Mouse (Mus musculus) CH12.LX (cell line): ENCODE results near the gene Hils1. TPM values are rescaled to one million over a fixed set of nuclear protein-coding genes. Genes with fewer than 3 reads are reported as not detected.

Source experiments
- DNase-seq: peaks from one replicate; pipeline ENCODE4 v3.0.0-alpha.2; 2013; ENCODE audit errors: extremely low read depth
- H3K27ac ChIP-seq: 2 replicates; pipeline ENCODE4 v1.5.1; 2012; ENCODE audit warnings: low read depth, mild to moderate bottlenecking, control low read depth, moderate library complexity; ENCODE audit not compliant: insufficient read depth
- H3K27me3 ChIP-seq: replicated peaks from 2 replicates; pipeline ENCODE3; 2012; ENCODE audit warnings: inconsistent platforms
- H3K36me3 ChIP-seq, 2 experiments: replicated peaks in 1 of 2; 2 replicates each; pipeline versions ENCODE3 to v1.6.1; 2012; ENCODE audit warnings: inconsistent platforms in 1 of 2, low read length in 1 of 2, mild to moderate bottlenecking in 1 of 2, mixed read lengths in 1 of 2, moderate library complexity in 1 of 2; ENCODE audit not compliant: control insufficient read depth in 1 of 2, insufficient read depth in 1 of 2
- H3K4me1 ChIP-seq, 2 experiments: 2 replicates each; pipeline ENCODE4 v1.6.1; 2012; ENCODE audit warnings: inconsistent platforms in 1 of 2, moderate library complexity in 1 of 2; ENCODE audit not compliant: insufficient read depth in 2 of 2, control insufficient read depth in 1 of 2
- H3K4me2 ChIP-seq: 2 replicates; pipeline ENCODE4 v1.6.1; 2012; ENCODE audit warnings: low read depth, mild to moderate bottlenecking, control low read depth; ENCODE audit not compliant: poor library complexity, insufficient read depth, severe bottlenecking
- H3K4me3 ChIP-seq, 3 experiments: fragments of 150-350 bp in 1 of 3; sonication (generic) in 1 of 3; replicated peaks in 1 of 3; 2 replicates each; pipeline versions ENCODE3 to v1.5.1; 2011 to 2012; ENCODE audit warnings: low read depth in 2 of 3, low read length in 2 of 3, mild to moderate bottlenecking in 2 of 3, moderate library complexity in 2 of 3, control low read depth in 1 of 3, improper control_type of control experiment in 1 of 3, inconsistent platforms in 1 of 3, mixed read lengths in 1 of 3; ENCODE audit not compliant: poor library complexity in 1 of 3
- H3K79me2 ChIP-seq: replicated peaks from 2 replicates; pipeline ENCODE4 v1.6.1; 2012; ENCODE audit warnings: mild to moderate bottlenecking, moderate library complexity; ENCODE audit not compliant: control insufficient read depth, poor library complexity, insufficient read depth, severe bottlenecking; ENCODE audit errors: extremely low read depth
- H3K9ac ChIP-seq: 2 replicates; pipeline ENCODE4 v1.6.1; 2012; ENCODE audit warnings: low read depth, mild to moderate bottlenecking, control low read depth, moderate library complexity; ENCODE audit not compliant: insufficient read depth
- H3K9me3 ChIP-seq: replicated peaks from 2 replicates; pipeline ENCODE3; 2012; ENCODE audit warnings: low read length, inconsistent platforms, mixed read lengths
- BHLHE40 ChIP-seq: IDR thresholded peaks from 2 replicates; pipeline ENCODE4 v1.6.1; 2011; ENCODE audit warnings: mild to moderate bottlenecking, low read depth, low read length, improper control_type of control experiment
- CTCF ChIP-seq, 2 experiments: IDR thresholded peaks in 1 of 2; conservative IDR thresholded peaks in 1 of 2; 2 replicates each; pipeline ENCODE4 v1.5.1; 2011 to 2012; ENCODE audit warnings: low read depth in 2 of 2, low read length in 2 of 2, improper control_type of control experiment in 1 of 2, inconsistent platforms in 1 of 2, mild to moderate bottlenecking in 1 of 2, moderate library complexity in 1 of 2
- ETS1 ChIP-seq: conservative IDR thresholded peaks from 2 replicates; pipeline ENCODE4 v1.6.1; 2012; ENCODE audit warnings: low read depth, mild to moderate bottlenecking, inconsistent platforms, low read length, improper control_type of control experiment, moderate library complexity
- GABPA ChIP-seq: IDR thresholded peaks from 2 replicates; pipeline ENCODE4 v1.6.1; 2012; ENCODE audit warnings: low read depth, low read length, improper control_type of control experiment, inconsistent platforms; ENCODE audit not compliant: insufficient replicate concordance
- HCFC1 ChIP-seq: IDR thresholded peaks from 2 replicates; pipeline ENCODE4 v1.6.1; 2012; ENCODE audit warnings: low read depth, mild to moderate bottlenecking, inconsistent platforms, low read length, improper control_type of control experiment
- IRF4 ChIP-seq: IDR thresholded peaks from 2 replicates; pipeline ENCODE4 v1.6.1; 2014; ENCODE audit warnings: low read depth, mild to moderate bottlenecking, inconsistent platforms, low read length, improper control_type of control experiment
- JUN ChIP-seq: IDR thresholded peaks from 2 replicates; pipeline ENCODE4 v1.6.1; 2011; ENCODE audit warnings: low read depth, mild to moderate bottlenecking, low read length, improper control_type of control experiment, moderate library complexity; ENCODE audit not compliant: insufficient read depth
- JUND ChIP-seq: conservative IDR thresholded peaks from 2 replicates; pipeline ENCODE4 v1.6.1; 2011; ENCODE audit warnings: low read depth, low read length, improper control_type of control experiment
- KAT2A ChIP-seq: IDR thresholded peaks from 2 replicates; pipeline ENCODE4 v1.6.1; 2012; ENCODE audit warnings: low read length, improper control_type of control experiment, inconsistent platforms; ENCODE audit not compliant: insufficient replicate concordance
- MAX ChIP-seq: IDR thresholded peaks from 2 replicates; pipeline ENCODE4 v1.6.1; 2011; ENCODE audit warnings: low read length, improper control_type of control experiment
- MYC ChIP-seq: IDR thresholded peaks from 2 replicates; pipeline ENCODE4 v1.6.1; 2011; ENCODE audit warnings: low read depth, mild to moderate bottlenecking, improper control_type of control experiment, low read length
- NRF1 ChIP-seq: IDR thresholded peaks from 2 replicates; pipeline ENCODE4 v1.6.1; 2014; ENCODE audit warnings: low read depth, mild to moderate bottlenecking, inconsistent platforms, low read length, improper control_type of control experiment, moderate library complexity
- PAX5 ChIP-seq: IDR thresholded peaks from 2 replicates; pipeline ENCODE4 v1.6.1; 2012; ENCODE audit warnings: low read length, inconsistent platforms, mixed read lengths
- POLR2A ChIP-seq: IDR thresholded peaks from 2 replicates; pipeline ENCODE4 v1.6.1; 2011; ENCODE audit warnings: low read depth, mild to moderate bottlenecking, improper control_type of control experiment, low read length
- RAD21 ChIP-seq: IDR thresholded peaks from 2 replicates; pipeline ENCODE4 v1.6.1; 2011; ENCODE audit warnings: low read depth, mild to moderate bottlenecking, low read length, improper control_type of control experiment, moderate library complexity
- RCOR1 ChIP-seq: conservative IDR thresholded peaks from 2 replicates; pipeline ENCODE4 v1.6.1; 2012; ENCODE audit warnings: low read depth, mild to moderate bottlenecking, inconsistent platforms, low read length, improper control_type of control experiment
- TCF12 ChIP-seq: IDR thresholded peaks from 2 replicates; pipeline ENCODE4 v1.6.1; 2014; ENCODE audit warnings: low read depth, mild to moderate bottlenecking, inconsistent platforms, low read length, improper control_type of control experiment
- ZKSCAN1 ChIP-seq: IDR thresholded peaks from 2 replicates; pipeline ENCODE4 v1.6.1; 2012; ENCODE audit warnings: low read depth, inconsistent platforms, low read length, improper control_type of control experiment, borderline replicate concordance
- ZMIZ1 ChIP-seq: IDR thresholded peaks from 2 replicates; pipeline ENCODE4 v1.6.1; 2012; ENCODE audit warnings: low read depth, mild to moderate bottlenecking, inconsistent platforms, low read length, improper control_type of control experiment
- ZNF384 ChIP-seq: IDR thresholded peaks from 2 replicates; pipeline ENCODE4 v1.6.1; 2012; ENCODE audit warnings: low read depth, low read length, improper control_type of control experiment, inconsistent platforms
- dilution Hi-C: fragments of 300-500 bp; cut with MboI; formaldehyde crosslinking; loops from 2 replicates; pipeline ENCODE4 v1.14.3; 2020; ENCODE audit warnings: low sequenced_read_pairs; ENCODE audit not compliant: extremely low pct_unique_long_range_greater_than_20kb, extremely low pct_ligation_motif_present
- in situ Hi-C: fragments of 300-500 bp; cut with MboI; formaldehyde crosslinking; loops from 3 replicates; pipeline ENCODE4 v1.14.3; 2019; ENCODE audit warnings: low sequenced_read_pairs, low pct_ligation_motif_present, low pct_unique_long_range_greater_than_20kb, mixed read lengths
- polyA plus RNA-seq: library from polyadenylated mRNA; unstranded; fragments of >175 nt; gene quantifications from 2 replicates; pipeline ENCODE4 v1.2.1, GENCODE M21; 2012; ENCODE audit warnings: low read depth; ENCODE audit not compliant: insufficient read length
- total RNA-seq, 2 experiments: library from RNA; depleted of rRNA; stranded (reverse); fragments of 300-350 nt in 1 of 2; fragments of >200 nt in 1 of 2; gene quantifications; 2 replicates each; pipeline ENCODE4 v1.2.3; 2012 to 2014

Hils1 gene
- total and polyA plus RNA-seq, 3 experiments: not detected

DNA sequence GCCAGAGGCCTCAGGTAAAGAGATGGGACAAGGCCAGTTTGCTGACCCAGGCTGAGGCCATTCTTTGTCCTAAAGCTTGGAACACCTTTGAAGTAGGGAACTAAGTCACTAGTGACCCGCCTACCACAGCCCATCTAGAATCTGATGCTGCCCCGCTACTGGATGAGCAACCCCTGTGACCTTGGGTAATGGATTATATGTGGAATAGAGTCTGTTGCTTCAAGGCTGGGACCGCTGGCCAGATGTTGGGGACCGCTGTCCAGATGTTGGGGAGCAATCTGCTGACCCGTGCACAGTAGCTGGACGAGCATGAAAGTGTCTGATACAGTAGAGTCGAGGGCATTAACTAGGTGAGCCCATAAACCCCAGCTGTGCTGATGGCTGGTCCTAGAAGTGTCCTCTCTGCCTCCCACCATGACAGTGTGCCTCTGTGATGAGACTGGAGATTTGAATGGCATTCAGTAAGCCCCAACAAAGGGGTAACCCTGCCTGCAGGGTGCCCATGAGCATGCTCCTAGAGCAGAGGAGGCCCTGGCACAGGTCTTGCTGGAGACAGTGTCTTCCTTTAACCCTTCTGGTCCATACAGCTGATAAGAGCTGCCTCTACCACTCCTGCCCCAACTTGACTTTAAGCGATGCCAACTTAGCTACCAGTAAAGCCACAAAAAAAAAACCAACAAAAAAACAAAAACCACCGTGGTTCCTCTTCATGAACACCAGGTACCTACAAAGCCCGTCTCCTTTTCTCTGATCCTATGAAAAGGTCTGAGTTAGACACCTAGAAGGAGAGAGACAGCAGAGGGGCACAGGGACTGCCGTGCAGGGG, 27.8 kb downstream of the Hils1 start:
- TF ChIP-seq ZKSCAN1: no peak
- no peak for TF ChIP-seq KAT2A
- TF ChIP-seq MYC: no peak
- no peak for TF ChIP-seq ZMIZ1
- no peak for TF ChIP-seq MAX
- TF ChIP-seq RAD21: no peak
- TF ChIP-seq, all 38 proteins: peak for 0
- Histone ChIP-seq H3K79me2 (0 out of 2 replicates have a peak, but pooled peaks cover 3% of the 10 kb centered on the region), H3K36me3 (peaks cover 23 to 58% of the 10 kb centered on the region in 2 experiments), H3K4me3 (no peak overlapping the region), H3K4me1 (peaks cover 25 to 47% of the 10 kb centered on the region in 2 experiments), H3K4me2 (no peak overlapping the region), H3K27ac (no peak overlapping the region), H3K27me3 (no peaks in the 10 kb centered on the region), H3K9me3 (no peaks in the 10 kb centered on the region), H3K9ac (no peak overlapping the region)
- in situ Hi-C loops (no loop called here), dilution Hi-C loops (no loop called here)
- no peak for DNase-seq

DNA sequence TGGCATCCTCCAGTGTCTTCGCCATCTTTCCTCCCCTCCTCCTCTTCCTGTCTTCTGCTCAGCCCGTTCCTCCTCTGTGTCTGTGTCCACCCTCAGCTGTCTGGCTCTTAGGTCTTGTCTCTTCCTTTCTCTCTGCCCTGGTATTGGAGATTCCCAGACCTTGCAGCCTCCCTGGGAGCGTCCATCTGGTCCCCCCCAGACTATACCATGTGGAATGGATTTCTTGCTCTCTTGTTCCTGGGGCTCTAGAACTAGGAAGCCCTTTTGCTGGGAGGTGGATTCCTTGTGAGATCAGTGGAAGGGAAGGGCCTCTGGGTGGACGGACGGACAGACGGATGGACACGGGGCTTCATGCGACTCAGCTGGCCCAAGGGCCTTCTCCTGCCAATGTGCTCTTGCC, 28.7 kb downstream of the Hils1 start:
- Histone ChIP-seq H3K27ac (no peak overlapping the region), H3K27me3 (no peaks in the 10 kb centered on the region), H3K4me1 (peaks cover 32 to 56% of the 10 kb centered on the region in 2 experiments), H3K9ac (no peak overlapping the region), H3K4me2 (no peak overlapping the region), H3K9me3 (no peaks in the 10 kb centered on the region), H3K36me3 (peaks cover 24 to 65% of the 10 kb centered on the region in 2 experiments), H3K79me2 (0 out of 2 replicates have a peak, but pooled peaks cover 3% of the 10 kb centered on the region), H3K4me3 (no peak overlapping the region)
- TF ChIP-seq ETS1 (no peak), GABPA (no peak), CTCF (conservative IDR thresholded peaks at IDR 0.05 in 1 of 2, IDR thresholded peaks at IDR 0.05 in 1 of 2; ENCODE audit: low read depth in 2 of 2, low read length in 2 of 2) (no peak), PAX5 (no peak), JUN (no peak), BHLHE40 (no peak), POLR2A (no peak), KAT2A (no peak), IRF4 (no peak), HCFC1 (no peak), JUND (no peak), ZNF384 (no peak), RCOR1 (no peak), NRF1 (no peak), TCF12 (no peak)
- DNase-seq: no peak
- dilution Hi-C loops (no loop called here), in situ Hi-C loops (no loop called here)
